Mouse (Mus musculus): ENCODE data around the gene Kit. TPM values are rescaled to one million over a fixed set of nuclear protein-coding genes. Genes with fewer than 3 reads are reported as not detected.

The Kit gene
- polyA plus RNA-seq, 1 experiment: not detected

DNA sequence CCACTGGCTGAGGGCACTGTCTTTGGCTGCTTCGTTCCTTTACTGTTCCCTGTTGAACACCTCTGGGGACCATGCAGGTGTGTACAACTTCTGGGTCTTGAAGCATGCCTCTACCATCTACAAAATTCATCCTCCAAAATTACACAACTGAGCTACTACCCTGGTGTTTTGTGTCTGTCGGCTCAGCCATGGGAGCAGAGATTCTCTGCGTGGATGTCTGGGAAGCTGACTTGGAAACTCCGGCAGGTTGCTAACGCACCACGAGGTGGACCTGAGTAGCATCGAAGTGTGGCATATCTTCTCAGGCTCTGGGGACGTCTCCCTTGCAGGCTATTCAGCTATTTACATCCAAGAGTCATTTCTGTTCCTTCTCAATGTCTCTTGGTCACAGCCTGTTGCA, 123.8 kb downstream of the Kit start:
- TF ChIP-seq CTCF (IDR thresholded peaks at IDR 0.05; ENCODE audit: low read depth, low read length): no peak
- TF ChIP-seq POLR2A (IDR thresholded peaks at IDR 0.05; ENCODE audit: borderline replicate concordance, low read depth, low read length): no peak
- H3K27ac ChIP-seq (ENCODE audit: insufficient read depth, low read depth, low read length): no peak overlapping the region
- no peak overlapping the region for H3K4me3 ChIP-seq (ENCODE audit: insufficient read depth, low read length)
- no peaks in the 10 kb centered on the region for H3K4me1 ChIP-seq (ENCODE audit: control insufficient read depth, insufficient read depth, low read length)

DNA sequence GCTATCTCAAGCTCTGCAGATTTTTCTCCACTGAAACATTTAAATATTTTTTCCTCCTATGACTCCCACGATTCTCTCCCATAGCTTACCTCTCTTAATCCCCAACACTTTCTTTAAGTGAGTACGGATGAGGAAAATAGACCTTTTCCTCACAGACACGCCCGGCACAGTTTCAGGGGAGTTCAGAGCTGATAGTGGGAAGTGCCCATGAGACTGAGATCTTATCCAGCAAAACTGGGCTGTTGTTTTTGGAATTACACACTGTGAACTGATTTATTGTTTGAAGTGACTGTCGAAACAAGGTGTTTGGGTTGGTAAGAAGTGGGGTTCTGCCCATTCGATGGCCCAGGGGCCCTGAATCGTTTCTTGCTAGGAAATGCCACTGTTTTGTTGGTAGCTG, 124.4 kb downstream of the Kit start:
- no peaks in the 10 kb centered on the region for H3K4me1 ChIP-seq (ENCODE audit: control insufficient read depth, insufficient read depth, low read length)
- TF ChIP-seq POLR2A (IDR thresholded peaks at IDR 0.05; ENCODE audit: borderline replicate concordance, low read depth, low read length) (no peak), CTCF (IDR thresholded peaks at IDR 0.05; ENCODE audit: low read depth, low read length) (no peak)
- no peak overlapping the region for H3K4me3 ChIP-seq (ENCODE audit: insufficient read depth, low read length)
- H3K27ac ChIP-seq (ENCODE audit: insufficient read depth, low read depth, low read length): no peak overlapping the region

DNA sequence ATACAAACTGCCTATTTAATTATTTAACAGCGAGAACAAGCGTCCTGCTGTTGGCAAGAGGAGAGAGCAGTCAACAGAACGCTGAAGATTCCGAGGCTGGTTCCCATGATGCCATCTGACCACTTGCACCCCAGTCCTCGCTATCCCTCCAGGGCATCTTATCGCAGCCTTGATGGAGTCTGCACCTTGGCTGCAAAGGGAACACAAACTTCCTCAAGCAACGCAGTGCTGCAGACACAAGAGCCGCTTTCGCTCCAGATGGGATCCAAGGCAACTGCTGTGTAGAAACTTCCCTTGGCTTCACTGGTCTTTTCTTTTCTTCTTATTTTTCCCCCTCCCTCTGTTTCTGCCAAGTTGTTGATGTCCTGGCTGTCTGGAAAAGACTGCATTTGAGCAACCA, 124.8 kb downstream of the Kit start:
- no peak overlapping the region for H3K4me3 ChIP-seq (ENCODE audit: insufficient read depth, low read length)
- H3K4me1 ChIP-seq (ENCODE audit: control insufficient read depth, insufficient read depth, low read length): no peaks in the 10 kb centered on the region
- TF ChIP-seq POLR2A (IDR thresholded peaks at IDR 0.05; ENCODE audit: borderline replicate concordance, low read depth, low read length) (no peak), CTCF (IDR thresholded peaks at IDR 0.05; ENCODE audit: low read depth, low read length) (no peak)
- H3K27ac ChIP-seq (ENCODE audit: insufficient read depth, low read depth, low read length): no peak overlapping the region

DNA sequence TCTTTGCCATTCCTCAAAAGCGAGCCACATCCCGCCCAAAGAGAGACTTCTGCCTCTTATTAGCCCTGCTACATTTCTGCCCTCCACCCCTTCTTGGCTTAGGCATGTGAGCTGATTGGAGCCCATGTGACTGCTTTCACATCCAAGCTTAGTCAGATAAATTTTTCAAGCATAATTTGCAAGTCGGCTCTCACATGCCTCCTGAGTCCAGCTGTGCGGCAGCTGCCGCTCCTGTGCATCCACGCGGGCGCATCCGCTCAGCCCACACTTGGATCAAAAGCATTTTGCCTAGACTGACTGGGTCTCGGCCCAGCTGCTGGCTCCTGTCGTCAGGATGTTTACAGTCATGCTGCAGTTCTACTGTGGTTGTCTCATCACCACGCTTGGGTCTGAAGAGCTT, 126.9 kb downstream of the Kit start:
- no peak overlapping the region for H3K4me3 ChIP-seq (ENCODE audit: insufficient read depth, low read length)
- no peak overlapping the region for H3K27ac ChIP-seq (ENCODE audit: insufficient read depth, low read depth, low read length)
- no peaks in the 10 kb centered on the region for H3K4me1 ChIP-seq (ENCODE audit: control insufficient read depth, insufficient read depth, low read length)
- TF ChIP-seq POLR2A (IDR thresholded peaks at IDR 0.05; ENCODE audit: borderline replicate concordance, low read depth, low read length) (no peak), CTCF (IDR thresholded peaks at IDR 0.05; ENCODE audit: low read depth, low read length) (no peak)

DNA sequence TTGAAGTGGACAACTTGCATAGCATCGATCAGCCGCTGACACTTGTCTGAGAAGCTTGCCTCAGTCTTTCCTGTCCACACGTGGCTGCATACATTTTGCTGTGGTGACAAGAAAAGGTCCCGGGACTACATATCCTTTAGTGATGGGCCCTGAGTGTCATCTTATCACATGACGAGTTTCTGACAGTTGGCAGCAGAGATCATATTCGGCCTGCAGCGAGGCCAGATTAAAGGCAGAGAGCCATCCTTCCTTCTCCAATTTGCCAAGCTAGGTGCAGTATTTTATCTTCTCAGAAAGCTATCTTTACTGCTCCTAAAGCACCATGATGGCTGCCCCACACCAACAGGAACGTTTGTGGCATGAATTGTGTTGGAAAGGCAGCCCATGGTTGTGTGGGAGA, 127.4 kb downstream of the Kit start:
- Histone ChIP-seq H3K27ac (ENCODE audit: insufficient read depth, low read depth, low read length) (no peak overlapping the region), H3K4me1 (ENCODE audit: control insufficient read depth, insufficient read depth, low read length) (no peaks in the 10 kb centered on the region), H3K4me3 (ENCODE audit: insufficient read depth, low read length) (no peak overlapping the region)
- TF ChIP-seq POLR2A (IDR thresholded peaks at IDR 0.05; ENCODE audit: borderline replicate concordance, low read depth, low read length): no peak
- no peak for TF ChIP-seq CTCF (IDR thresholded peaks at IDR 0.05; ENCODE audit: low read depth, low read length)

DNA sequence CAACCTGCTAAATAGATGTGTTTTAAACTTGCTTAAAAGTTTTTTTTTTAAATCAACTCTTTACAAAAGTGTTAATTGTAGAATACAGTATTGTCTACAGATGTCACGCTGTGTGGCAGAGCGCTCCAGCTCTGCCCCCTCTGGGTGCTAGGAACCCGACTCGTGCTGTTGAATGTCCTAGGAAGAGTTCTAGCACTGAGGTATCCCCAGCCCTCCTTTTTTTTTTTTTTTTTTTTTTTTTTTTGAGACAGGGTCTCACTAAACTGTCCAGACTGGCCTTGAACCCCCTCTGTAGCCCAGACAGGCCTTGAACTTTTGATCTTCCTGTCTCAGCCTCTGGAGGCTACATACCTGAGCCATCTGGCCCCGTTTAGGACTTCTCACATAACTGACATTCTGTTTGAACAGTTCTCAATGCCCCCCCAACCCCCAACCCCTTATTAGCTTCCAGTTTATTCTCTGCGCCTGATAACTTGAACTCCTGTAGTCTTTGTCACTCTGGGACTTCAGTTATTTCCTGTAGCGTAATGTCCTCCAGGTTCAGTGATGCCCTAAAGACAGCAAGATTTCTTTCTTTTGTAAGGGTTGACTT, 130.0 kb downstream of the Kit start:
- TF ChIP-seq CTCF (IDR thresholded peaks at IDR 0.05; ENCODE audit: low read depth, low read length) (no peak), POLR2A (IDR thresholded peaks at IDR 0.05; ENCODE audit: borderline replicate concordance, low read depth, low read length) (no peak)
- no peak overlapping the region for H3K27ac ChIP-seq (ENCODE audit: insufficient read depth, low read depth, low read length)
- H3K4me1 ChIP-seq (ENCODE audit: control insufficient read depth, insufficient read depth, low read length): no peaks in the 10 kb centered on the region
- H3K4me3 ChIP-seq (ENCODE audit: insufficient read depth, low read length): no peak overlapping the region

DNA sequence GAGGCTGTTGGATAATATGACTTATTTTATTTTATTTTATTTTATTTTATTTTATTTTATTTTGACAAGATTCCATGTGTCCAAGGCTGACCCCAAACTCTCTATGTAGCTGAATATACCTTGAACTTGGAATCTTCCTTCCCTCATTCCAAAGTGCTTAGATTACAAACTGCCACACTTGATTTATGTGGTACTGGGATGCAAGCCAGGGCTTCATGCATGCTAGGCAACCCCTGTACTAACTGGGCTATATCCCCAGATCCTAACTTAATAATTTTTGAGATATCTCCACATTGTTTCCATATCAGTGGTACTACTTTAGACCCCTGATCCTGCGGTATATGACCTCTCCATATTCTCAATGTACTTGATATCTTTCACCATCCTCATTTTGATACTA, 130.7 kb downstream of the Kit start:
- H3K4me1 ChIP-seq (ENCODE audit: control insufficient read depth, insufficient read depth, low read length): no peaks in the 10 kb centered on the region
- H3K4me3 ChIP-seq (ENCODE audit: insufficient read depth, low read length): no peak overlapping the region
- TF ChIP-seq POLR2A (IDR thresholded peaks at IDR 0.05; ENCODE audit: borderline replicate concordance, low read depth, low read length) (no peak), CTCF (IDR thresholded peaks at IDR 0.05; ENCODE audit: low read depth, low read length) (no peak)
- no peak overlapping the region for H3K27ac ChIP-seq (ENCODE audit: insufficient read depth, low read depth, low read length)

All from bone marrow macrophage, adult 2 months (primary cell).